25 mouse cellular contexts compared by ENCODE assay signal in genomic region chr6:70899594-70900003, GRCm38 (mm10). TPM values are rescaled to one million over a fixed set of nuclear protein-coding genes. Genes with fewer than 3 reads are reported as not detected.
DNase-seq lines count a peak whose midpoint lies in the region; ATAC-seq lines count a peak whose summit lies in the region.
"Had no signal": no experiment of that assay in that cellular context is flagged by ENCODE, and none has a peak within 500 bp of the region (broad histone marks: within the 10 kb centered on the region; RNA-seq: fewer than 3 reads in every experiment).

No protein-coding gene starts in this region.

- WGBS in kidney, embryonic 15.5 days: 44% methylated on average over 8 of the region's 8 CpGs
- WGBS in forebrain, embryonic 16.5 days: 7% methylated on average over 8 of the region's 8 CpGs
- 28% methylated on average over 8 of the region's 8 CpGs for WGBS in midbrain, embryonic 15.5 days

- H3K36me3 ChIP-seq in kidney, embryonic 15.5 days: peaks cover 78% of the 10 kb centered on the region
- peaks cover 23% of the 10 kb centered on the region for H3K36me3 ChIP-seq in forebrain, embryonic 16.5 days (ENCODE audit: control insufficient read depth, insufficient read depth)
- peaks cover 19% of the 10 kb centered on the region for H3K36me3 ChIP-seq in midbrain, embryonic 15.5 days (replicated peaks)

- H3K9ac ChIP-seq in kidney, embryonic 15.5 days: no peak overlapping the region
- no peak overlapping the region for H3K9ac ChIP-seq in forebrain, embryonic 16.5 days (replicated peaks; ENCODE audit: low read depth, low read length)
- no peak overlapping the region for H3K9ac ChIP-seq in midbrain, embryonic 15.5 days
- H3K9ac ChIP-seq: embryonic facial prominence, embryonic 12.5 days; limb, embryonic 12.5 days; liver, embryonic 12.5 days had no signal

- H3K4me2 ChIP-seq in kidney, embryonic 15.5 days: no peak overlapping the region
- H3K4me2 ChIP-seq in forebrain, embryonic 16.5 days (ENCODE audit: low read length): no peak overlapping the region
- H3K4me2 ChIP-seq in midbrain, embryonic 15.5 days: no peak overlapping the region
- H3K4me2 ChIP-seq: embryonic facial prominence, embryonic 12.5 days; heart, embryonic 11.5 days; limb, embryonic 12.5 days; liver, embryonic 12.5 days had no signal

- peak overlapping the region; percentile 4; the same call in 1 of the 2 replicates for H3K27ac ChIP-seq in kidney, embryonic 15.5 days
- H3K27ac ChIP-seq in forebrain, embryonic 16.5 days (ENCODE audit: low read length): no peak overlapping the region
- no peak overlapping the region for H3K27ac ChIP-seq in midbrain, embryonic 15.5 days
- H3K27ac ChIP-seq: embryonic facial prominence, embryonic 12.5 days; limb, embryonic 12.5 days; liver, embryonic 12.5 days had no signal

- H3K27me3 ChIP-seq in kidney, embryonic 15.5 days: no peaks in the 10 kb centered on the region
- H3K27me3 ChIP-seq in forebrain, embryonic 16.5 days (replicated peaks; ENCODE audit: control insufficient read depth, insufficient read depth, low read length): no peaks in the 10 kb centered on the region
- H3K27me3 ChIP-seq in midbrain, embryonic 15.5 days (replicated peaks): no peaks in the 10 kb centered on the region
- H3K27me3 ChIP-seq: CH12.LX; embryonic facial prominence, embryonic 12.5 days; limb, embryonic 12.5 days; liver, embryonic 12.5 days; megakaryocyte, embryonic 14.5 days had no signal

- no peak for DNase-seq in kidney, adult 11 months
- DNase-seq in brain, adult 2 months (ENCODE audit: low read depth, low spot score): peak; percentile 12
- DNase-seq in layer of hippocampus, adult 11-12 months (ENCODE audit: low spot score): no peak
- no peak for DNase-seq in adrenal gland, postnatal 10 days
- DNase-seq: cerebellum, adult 9-11 months; heart, postnatal 10 days; kidney, adult 2 months; kidney, postnatal 36 days; lung, adult 2 months; thymus, postnatal 14 days had no signal

- ATAC-seq in kidney, embryonic 15.5 days (replicated peaks; ENCODE audit: low FRiP score): no peak
- peak; percentile 84 for ATAC-seq in forebrain, embryonic 16.5 days
- peak; percentile 49; the same call in 1 of the 2 replicates for ATAC-seq in midbrain, embryonic 15.5 days (replicated peaks)
- no peak for ATAC-seq in erythroblast, adult 5-6 weeks (replicated peaks; ENCODE audit: low FRiP score, poor library complexity, severe bottlenecking)
- ATAC-seq: liver, embryonic 12.5 days had no signal

- H3K9me3 ChIP-seq in kidney, embryonic 15.5 days (replicated peaks): no peaks in the 10 kb centered on the region
- H3K9me3 ChIP-seq in forebrain, embryonic 16.5 days (ENCODE audit: control insufficient read depth, low read length): no peaks in the 10 kb centered on the region
- H3K9me3 ChIP-seq in midbrain, embryonic 15.5 days: no peaks in the 10 kb centered on the region
- H3K9me3 ChIP-seq: embryonic facial prominence, embryonic 12.5 days; limb, embryonic 12.5 days; liver, embryonic 12.5 days; megakaryocyte, embryonic 14.5 days had no signal

- no peaks in the 10 kb centered on the region for H3K4me1 ChIP-seq in kidney, embryonic 15.5 days
- H3K4me1 ChIP-seq in forebrain, embryonic 16.5 days (replicated peaks; ENCODE audit: control insufficient read depth, insufficient read depth, low read length): peaks cover 5% of the 10 kb centered on the region; the same call in 1 of the 2 replicates
- no peaks in the 10 kb centered on the region; the same call in 1 of the 2 replicates for H3K4me1 ChIP-seq in midbrain, embryonic 15.5 days
- H3K4me1 ChIP-seq: embryonic facial prominence, embryonic 12.5 days; limb, embryonic 12.5 days; megakaryocyte, embryonic 14.5 days had no signal

- no peak overlapping the region for H3K4me3 ChIP-seq in kidney, embryonic 15.5 days (replicated peaks)
- no peak overlapping the region for H3K4me3 ChIP-seq in forebrain, embryonic 16.5 days (replicated peaks; ENCODE audit: low read length)
- H3K4me3 ChIP-seq in midbrain, embryonic 15.5 days: no peak overlapping the region
- H3K4me3 ChIP-seq: embryonic facial prominence, embryonic 12.5 days; limb, embryonic 12.5 days; liver, embryonic 12.5 days; megakaryocyte, embryonic 14.5 days; myocyte had no signal

RNA-seq across cellular contexts. Expression of gene Tex37, which starts 19.1 kb away (rescaled TPM):
- polyA plus RNA-seq in kidney, embryonic 15.5 days (2015; fragmentation: Nextera tagmentation; extraction: Ambion mirVana): not detected in 2 replicates
- not detected in 2 replicates for polyA plus RNA-seq in forebrain, embryonic 16.5 days (2015; fragmentation: Nextera tagmentation; extraction: Ambion mirVana)
- polyA plus RNA-seq in midbrain, embryonic 15.5 days (2015; fragmentation: Nextera tagmentation; extraction: Ambion mirVana): not detected in 2 replicates
- not detected for total RNA-seq in adrenal gland, postnatal 10 days (2021)
- total RNA-seq in erythroblast, adult 5-6 weeks (2015; ENCODE audit: low replicate concordance): not detected in 2 replicates
- not detected in 2 replicates for total RNA-seq in erythroblast, adult 5-6 weeks (2017; ENCODE audit: low replicate concordance)
- total RNA-seq: adrenal gland, adult 18-20 months; CH12.LX; heart, postnatal 10 days; layer of hippocampus, postnatal 14 days; left cerebral cortex, postnatal 10 days had no signal
- polyA plus RNA-seq: embryonic facial prominence, embryonic 12.5 days; heart, embryonic 11.5 days; kidney, adult 2 months; limb, embryonic 12.5 days; liver, embryonic 12.5 days; lung, adult 2 months; myocyte had no signal

RNA-seq across cellular contexts. Expression of gene Eif2ak3, which starts 55.3 kb away (rescaled TPM):
- polyA plus RNA-seq in kidney, embryonic 15.5 days (2015; fragmentation: Nextera tagmentation; extraction: Ambion mirVana): 11.2 and 12.5 TPM in 2 replicates
- polyA plus RNA-seq in forebrain, embryonic 16.5 days (2015; fragmentation: Nextera tagmentation; extraction: Ambion mirVana): 14.4 and 17.8 TPM in 2 replicates
- polyA plus RNA-seq in midbrain, embryonic 15.5 days (2015; fragmentation: Nextera tagmentation; extraction: Ambion mirVana): 14.1 and 14.6 TPM in 2 replicates
- 10 to 100 TPM; 17.2 to 21.7 TPM for total RNA-seq in adrenal gland, postnatal 10 days (2021)
- total RNA-seq in erythroblast, adult 5-6 weeks (2015; ENCODE audit: low replicate concordance): 2.7 and 7.1 TPM in 2 replicates
- 7.2 and 7.8 TPM in 2 replicates for total RNA-seq in erythroblast, adult 5-6 weeks (2017; ENCODE audit: low replicate concordance)

RNA-seq across cellular contexts. Expression of gene Foxi3, which starts 56.7 kb away (rescaled TPM):
- polyA plus RNA-seq in kidney, embryonic 15.5 days (2015; fragmentation: Nextera tagmentation; extraction: Ambion mirVana): not detected in 2 replicates
- polyA plus RNA-seq in forebrain, embryonic 16.5 days (2015; fragmentation: Nextera tagmentation; extraction: Ambion mirVana): not detected in 2 replicates
- not detected in 2 replicates for polyA plus RNA-seq in midbrain, embryonic 15.5 days (2015; fragmentation: Nextera tagmentation; extraction: Ambion mirVana)
- total RNA-seq in adrenal gland, postnatal 10 days (2021): not detected
- total RNA-seq in erythroblast, adult 5-6 weeks (2015; ENCODE audit: low replicate concordance): not detected in 2 replicates
- total RNA-seq in erythroblast, adult 5-6 weeks (2017; ENCODE audit: low replicate concordance): not detected in 2 replicates
- total RNA-seq: adrenal gland, adult 18-20 months; CH12.LX; heart, postnatal 10 days; layer of hippocampus, postnatal 14 days; left cerebral cortex, postnatal 10 days had no signal
- polyA plus RNA-seq: gonadal fat pad, adult 2 months; heart, embryonic 11.5 days; kidney, adult 2 months; limb, embryonic 12.5 days; liver, embryonic 12.5 days; lung, adult 2 months; myocyte had no signal

Comparison
In these comparisons a context has a peak if more than half of its experiments do, and no peak if none do; other contexts are left out.
1. ATAC-seq: peak in forebrain, embryonic 16.5 days (single experiment) and midbrain, embryonic 15.5 days (single experiment); none in kidney, embryonic 15.5 days (single experiment) and erythroblast, adult 5-6 weeks (single experiment).